Mouse (Mus musculus): ENCODE data around the gene Dnah10.

Gene Dnah10

GRCm38 (mm10) chr5:124812466-124812865 is 87.6 kb downstream of the Dnah10 start:
- DNase-seq (ENCODE audit: low spot score) = no peak

GRCm38 (mm10) chr5:124814797-124815196 is 89.9 kb downstream of the Dnah10 start:
- DNase-seq (ENCODE audit: low spot score) = no peak

DNA sequence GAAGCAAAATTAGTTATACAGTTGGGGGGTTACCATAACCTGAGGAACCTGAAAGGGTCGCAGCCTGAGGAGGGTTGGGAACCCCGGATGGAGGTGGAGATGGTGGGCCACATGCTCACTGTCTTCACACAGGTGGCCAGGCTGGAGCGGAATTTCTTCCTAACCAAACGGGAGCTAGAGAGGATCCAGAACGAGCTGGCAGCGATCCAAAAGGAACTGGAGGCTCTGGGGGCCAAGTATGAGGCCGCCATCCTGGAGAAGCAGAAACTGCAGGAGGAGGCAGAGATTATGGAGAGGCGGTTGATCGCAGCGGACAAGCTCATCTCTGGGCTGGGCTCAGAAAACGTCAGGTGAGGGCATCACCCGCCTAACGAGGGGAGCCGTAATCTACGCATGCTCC is 92.2 kb downstream of the Dnah10 start:
- DNase-seq (ENCODE audit: low spot score) = no peak

- DNase-seq (ENCODE audit: low spot score) = no peak
Observed at GRCm38 (mm10) chr5:124822128-124822894, 97.4 kb downstream of the Dnah10 start.

DNA sequence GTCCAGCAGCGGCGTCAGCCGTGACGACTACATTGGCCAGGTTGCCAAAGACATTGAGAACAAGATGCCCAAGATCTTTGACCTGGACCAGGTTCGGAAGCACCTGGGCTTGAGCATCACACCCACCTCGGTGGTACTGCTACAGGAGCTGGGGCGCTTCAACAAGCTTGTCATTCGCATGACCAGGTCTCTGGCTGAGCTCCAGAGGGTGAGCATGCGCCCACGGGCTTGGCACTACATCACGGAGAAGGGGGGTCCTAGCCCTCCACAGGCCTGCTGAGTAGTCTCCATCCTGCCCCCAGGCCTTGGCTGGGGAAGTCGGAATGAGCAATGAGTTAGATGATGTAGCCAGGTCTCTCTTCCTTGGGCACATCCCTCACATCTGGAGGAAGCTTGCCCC is 105.4 kb downstream of the Dnah10 start:
- DNase-seq (ENCODE audit: low spot score) = no peak

DNA sequence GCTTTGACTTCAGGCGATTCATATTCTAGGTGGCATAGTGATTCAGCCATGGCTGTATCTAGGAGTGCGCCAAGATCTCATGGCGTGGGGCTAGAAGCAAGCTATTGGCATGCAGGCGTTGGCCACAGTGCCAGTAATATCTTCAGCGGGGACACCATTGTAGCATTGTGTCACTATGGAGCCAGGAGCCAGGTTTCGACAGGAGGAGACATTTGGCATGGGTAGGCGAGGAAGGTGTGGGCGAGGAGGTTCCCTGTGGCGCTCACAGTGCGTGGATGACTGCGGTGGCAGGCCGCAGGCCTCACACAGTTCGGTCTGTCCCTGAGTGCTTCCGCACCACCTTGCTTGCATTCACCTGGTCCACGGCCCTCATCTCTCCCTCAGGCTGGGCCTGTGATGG is 110.3 kb downstream of the Dnah10 start:
- no peak for DNase-seq (ENCODE audit: low spot score)

- DNase-seq (ENCODE audit: low spot score) = no peak
Observed at GRCm38 (mm10) chr5:124836075-124836474, 111.2 kb downstream of the Dnah10 start.

DNA sequence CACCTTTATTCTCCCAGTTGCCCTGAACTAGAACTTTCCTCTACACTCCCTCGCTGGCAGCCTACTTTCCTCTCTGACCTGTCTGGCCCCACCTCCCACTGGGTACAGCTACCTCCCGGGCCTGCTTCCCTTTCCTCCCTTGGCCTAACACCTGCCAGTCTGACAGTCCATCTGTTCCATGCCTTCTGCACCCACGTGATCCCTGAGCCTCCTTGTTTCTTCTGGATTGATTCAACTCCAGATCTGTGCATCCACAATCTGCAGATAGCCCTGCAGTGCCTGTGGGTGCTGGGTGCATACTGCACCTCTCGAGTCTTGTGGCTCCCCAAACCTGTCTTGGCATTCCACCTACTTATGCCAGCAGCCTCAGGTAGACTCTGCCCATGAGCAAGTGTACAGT is 111.7 kb downstream of the Dnah10 start:
- DNase-seq (ENCODE audit: low spot score) = no peak

DNA sequence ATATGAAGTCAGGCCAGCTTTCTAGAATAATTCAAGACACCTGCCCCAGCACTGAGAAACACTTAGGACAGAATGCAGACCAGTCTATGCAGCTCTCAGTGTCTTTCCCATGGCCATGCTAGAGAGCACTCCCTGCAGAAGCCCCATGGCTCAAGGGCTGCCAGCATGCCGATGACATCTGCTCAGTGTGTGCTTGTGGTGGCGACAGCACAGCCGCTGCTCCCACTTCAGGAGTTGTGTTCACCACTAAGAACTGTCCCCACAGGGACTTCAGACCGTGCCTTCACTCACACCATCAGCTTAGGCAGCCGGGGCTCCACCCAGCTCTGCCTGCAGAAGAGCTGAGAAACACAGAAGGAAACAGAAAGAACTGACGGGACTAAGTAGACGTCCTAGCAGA is 115.3 kb downstream of the Dnah10 start:
- no peak for DNase-seq (ENCODE audit: low spot score)

DNA sequence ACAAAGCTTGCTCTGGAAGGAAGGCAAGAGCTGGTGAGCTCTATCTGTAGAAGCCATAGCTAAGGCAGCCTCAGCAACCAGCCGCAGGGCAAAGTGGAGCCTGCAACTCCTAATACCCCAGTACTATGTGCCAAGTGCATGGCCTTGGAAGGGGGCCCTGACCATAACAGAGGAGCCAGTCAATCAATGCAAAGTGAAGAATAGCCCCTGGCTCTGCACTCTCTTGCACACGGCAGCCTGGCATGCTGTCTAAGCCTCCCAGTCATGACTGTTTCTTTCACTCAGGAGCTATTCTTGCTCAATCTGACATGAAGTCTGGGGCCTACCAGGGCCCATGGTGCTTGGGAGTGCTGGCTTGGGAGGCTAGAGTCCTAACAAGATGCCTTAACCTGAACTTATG is 115.8 kb downstream of the Dnah10 start:
- DNase-seq (ENCODE audit: low spot score) = no peak

DNA sequence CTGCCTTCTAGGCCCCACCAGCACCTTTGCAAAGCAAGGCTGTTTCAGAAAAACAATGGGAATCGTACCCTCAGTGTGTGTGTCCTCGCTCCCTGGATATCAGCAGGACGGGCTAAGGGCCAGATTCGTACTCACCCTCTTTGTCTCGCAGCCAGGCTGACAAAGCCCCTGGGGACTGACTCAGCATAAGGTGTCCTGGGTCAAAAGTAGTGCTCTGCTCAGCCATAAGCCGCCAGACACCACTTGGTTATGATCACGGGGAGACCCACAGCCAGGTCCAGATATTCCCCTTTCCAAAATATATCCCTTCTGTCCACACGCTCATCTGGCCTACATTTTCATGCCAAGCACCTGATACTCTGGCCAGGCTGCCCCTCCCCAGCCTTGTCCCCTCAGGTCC is 118.5 kb downstream of the Dnah10 start:
- DNase-seq (ENCODE audit: low spot score) = no peak

DNA sequence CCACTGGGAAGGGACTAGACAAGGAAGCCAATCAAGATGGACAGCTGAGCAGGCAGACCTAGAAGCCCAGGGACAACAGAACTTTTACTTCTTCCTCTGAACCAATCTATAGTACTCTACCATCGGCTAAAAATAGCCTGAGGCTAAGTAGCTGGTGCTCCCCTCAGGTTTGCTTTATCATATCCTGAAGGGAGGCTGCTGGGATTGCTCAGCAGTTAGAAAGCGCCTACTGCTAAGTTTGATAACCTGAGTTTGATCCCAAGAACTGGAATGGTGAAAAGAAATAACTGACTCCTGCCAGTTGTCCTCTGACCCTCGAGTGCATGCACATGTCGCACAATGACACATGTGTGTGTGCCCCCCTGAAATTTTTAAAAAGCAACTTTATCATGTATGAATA is 120.0 kb downstream of the Dnah10 start:
- DNase-seq (ENCODE audit: low spot score) = no peak

GRCm38 (mm10) chr5:124847014-124847413 is 122.1 kb downstream of the Dnah10 start:
- DNase-seq (ENCODE audit: low spot score) = no peak

DNA sequence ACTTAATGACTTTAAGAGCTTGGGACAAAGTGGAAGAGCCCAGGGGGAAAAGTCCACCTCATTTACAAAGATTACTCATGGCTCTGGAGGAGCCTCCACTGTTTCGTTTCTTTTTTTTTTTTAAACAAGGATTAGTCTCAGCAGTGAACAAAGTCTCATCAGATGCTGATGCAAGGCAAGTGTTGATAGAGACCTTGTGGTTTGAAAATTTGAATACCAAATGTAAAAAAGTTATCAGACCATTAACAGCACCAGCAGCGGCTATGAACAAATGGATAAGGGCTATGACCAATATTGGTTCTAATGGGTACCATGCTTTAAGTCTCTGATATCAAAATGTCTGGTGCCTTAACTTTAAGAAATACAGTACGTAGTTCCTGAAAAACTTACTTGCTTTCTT is 124.1 kb downstream of the Dnah10 start:
- no peak for DNase-seq (ENCODE audit: low spot score)

DNA sequence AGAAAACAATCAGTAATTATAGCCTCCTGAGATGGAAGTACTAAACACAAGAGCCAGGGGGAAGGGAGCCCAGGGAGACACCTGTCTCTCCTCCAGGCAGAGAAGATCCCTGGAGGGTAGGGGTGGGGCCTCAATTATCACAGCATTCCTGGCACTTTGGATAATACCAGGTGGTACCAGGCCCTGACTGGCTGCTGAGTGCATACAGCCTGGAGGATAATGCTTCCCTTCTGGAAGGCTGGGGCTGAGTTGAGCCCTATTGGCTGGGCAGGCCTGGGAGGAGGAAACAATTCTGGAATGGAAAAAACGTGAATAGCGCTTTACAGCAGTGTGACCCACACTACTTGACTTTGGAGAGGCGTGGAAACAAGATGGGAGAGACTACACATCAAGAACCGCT is 126.7 kb downstream of the Dnah10 start:
- no peak for DNase-seq (ENCODE audit: low spot score)

- no peak for DNase-seq (ENCODE audit: low spot score)
Observed at GRCm38 (mm10) chr5:124852294-124852693, 127.4 kb downstream of the Dnah10 start.

GRCm38 (mm10) chr5:124853079-124853478 is 128.2 kb downstream of the Dnah10 start:
- DNase-seq (ENCODE audit: low spot score) = no peak

- DNase-seq (ENCODE audit: low spot score) = no peak
Observed at GRCm38 (mm10) chr5:124854202-124854601, 129.3 kb downstream of the Dnah10 start.

- peak; percentile 8 for DNase-seq (ENCODE audit: low spot score)
Observed at GRCm38 (mm10) chr5:124860013-124860412, 135.1 kb downstream of the Dnah10 start.

DNA sequence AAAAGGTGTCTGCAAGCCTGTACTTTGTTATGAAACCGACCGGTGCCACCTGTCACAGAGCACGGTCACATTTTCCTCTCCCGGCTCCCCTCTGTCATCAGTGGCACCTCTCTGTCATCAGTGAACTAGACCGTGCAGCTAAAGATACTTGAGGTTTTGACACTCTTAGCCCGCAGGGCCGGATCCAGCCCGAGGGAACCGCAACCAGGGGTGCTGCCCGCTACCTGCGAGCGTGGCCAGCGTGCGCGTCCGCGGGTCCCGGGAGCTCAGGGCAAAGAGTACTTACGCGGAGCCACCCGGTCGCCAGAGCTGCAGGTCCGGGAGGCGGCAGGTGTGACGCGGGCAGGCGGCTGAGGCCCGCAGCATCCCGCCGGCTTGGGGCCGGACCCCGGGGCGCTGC is 136.6 kb downstream of the Dnah10 start:
- no peak for DNase-seq (ENCODE audit: low spot score)

GRCm38 (mm10) chr5:124862013-124862866 is 137.4 kb downstream of the Dnah10 start, which contains the start of the genes Ccdc92 and Zfp664:
Ccdc92 (minus strand) TSS chr5:124862424.
Zfp664 (plus strand) TSS chr5:124862691.
- peak; percentile 99 for DNase-seq (ENCODE audit: low spot score)

- no peak for DNase-seq (ENCODE audit: low spot score)
Observed at GRCm38 (mm10) chr5:124862871-124863741, 138.2 kb downstream of the Dnah10 start.
